Mouse (Mus musculus) kidney, postnatal 25 days (tissue): Measurements from ENCODE around the gene Prpsap1.
"Not testable (repeated sequence)": the region's sequence is repeated elsewhere in the genome, so short reads cannot be mapped to it uniquely, and the experiment has no call there.

Source experiments
- DNase-seq, 2 experiments: peaks; one replicate each; pipeline ENCODE4 v3.0.0; 2021; ENCODE audit warnings: mixed read lengths in 2 of 2

Prpsap1 gene

DNA sequence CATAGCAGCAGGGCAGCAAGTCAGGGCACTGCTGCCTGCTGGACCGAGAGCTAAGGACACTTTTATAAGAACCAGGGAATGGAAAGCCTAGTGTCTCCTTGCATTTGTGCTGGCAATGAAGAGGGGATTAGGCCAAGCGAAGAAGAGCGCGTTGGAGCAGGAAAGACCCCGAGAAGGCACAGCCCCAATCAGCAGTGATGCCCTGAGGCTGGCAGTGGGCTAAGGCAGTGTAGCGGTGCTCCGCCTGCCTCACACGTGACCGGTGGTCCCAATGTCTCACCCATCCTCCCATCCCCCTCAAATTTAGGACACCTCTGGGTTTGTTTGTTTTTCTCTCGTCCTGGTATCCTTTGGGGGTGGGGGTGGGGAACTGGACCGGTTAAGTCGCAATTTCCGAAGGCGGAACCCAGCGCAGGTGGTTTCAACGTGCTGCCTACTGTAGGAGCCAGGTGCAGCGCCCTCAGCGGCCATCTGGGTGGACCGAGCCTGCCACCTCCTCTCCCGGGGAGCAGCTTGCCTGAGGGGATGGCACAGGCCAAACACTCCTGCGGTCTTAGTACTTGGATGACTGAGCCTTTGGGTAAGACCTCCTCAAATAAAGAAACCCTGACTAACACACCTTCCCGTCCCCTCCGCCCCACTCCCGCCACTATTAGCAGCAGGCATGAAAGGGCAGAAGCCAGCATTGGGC lies 21.5 kb upstream of the Prpsap1 start:
- peak; percentile 30 to 73 for DNase-seq

DNA sequence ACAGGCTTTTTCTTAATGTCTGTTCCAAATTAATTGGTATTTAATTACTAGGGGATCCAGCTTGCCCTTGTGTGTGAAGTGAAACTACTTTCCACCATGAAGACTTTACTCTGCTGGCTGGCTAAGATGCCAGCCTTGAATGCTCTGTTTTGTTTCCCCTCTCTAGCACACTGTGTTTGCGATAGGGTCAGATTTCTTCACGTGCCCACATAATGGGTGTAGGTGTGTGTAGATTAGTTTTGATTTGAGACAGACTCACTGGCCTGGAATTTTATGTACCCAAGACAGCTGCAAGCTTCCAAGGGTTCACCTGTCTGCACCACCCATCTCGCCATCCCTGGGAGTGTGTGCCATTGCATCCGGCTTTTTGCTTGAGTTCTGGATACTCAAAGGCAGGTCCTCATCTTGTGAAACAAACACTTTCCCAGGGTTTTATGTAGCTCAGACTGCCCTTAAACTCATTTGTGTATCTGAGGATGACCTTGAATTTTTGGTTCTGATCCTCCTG lies 19.6 kb upstream of the Prpsap1 start:
- no peak for DNase-seq

DNA sequence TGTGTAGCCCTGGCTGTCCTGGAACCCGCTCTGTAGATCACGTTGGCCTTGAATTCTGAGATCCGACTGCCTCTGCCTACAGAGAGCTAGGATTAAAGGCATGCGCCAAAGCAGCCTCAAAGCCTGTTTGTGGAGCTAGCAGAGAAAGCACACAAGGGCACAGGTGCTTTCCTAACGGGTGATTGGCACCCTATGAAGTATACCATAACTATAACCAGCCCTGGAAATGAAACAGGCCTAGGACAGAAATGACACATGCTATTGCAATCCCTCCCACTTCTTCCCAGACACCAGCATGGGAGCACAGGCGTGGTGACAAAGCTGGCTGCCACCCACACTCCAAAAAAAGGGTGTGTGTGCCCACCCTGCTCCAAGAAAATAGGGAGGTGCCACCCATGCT lies 19.0 kb upstream of the Prpsap1 start:
- peak in 1 of 2 experiments; percentile 19 for DNase-seq

GRCm38 (mm10) chr11:116512154-116512553 lies 18.2 kb upstream of the Prpsap1 start:
- DNase-seq: peak in 1 of 2 experiments; percentile 8

DNA sequence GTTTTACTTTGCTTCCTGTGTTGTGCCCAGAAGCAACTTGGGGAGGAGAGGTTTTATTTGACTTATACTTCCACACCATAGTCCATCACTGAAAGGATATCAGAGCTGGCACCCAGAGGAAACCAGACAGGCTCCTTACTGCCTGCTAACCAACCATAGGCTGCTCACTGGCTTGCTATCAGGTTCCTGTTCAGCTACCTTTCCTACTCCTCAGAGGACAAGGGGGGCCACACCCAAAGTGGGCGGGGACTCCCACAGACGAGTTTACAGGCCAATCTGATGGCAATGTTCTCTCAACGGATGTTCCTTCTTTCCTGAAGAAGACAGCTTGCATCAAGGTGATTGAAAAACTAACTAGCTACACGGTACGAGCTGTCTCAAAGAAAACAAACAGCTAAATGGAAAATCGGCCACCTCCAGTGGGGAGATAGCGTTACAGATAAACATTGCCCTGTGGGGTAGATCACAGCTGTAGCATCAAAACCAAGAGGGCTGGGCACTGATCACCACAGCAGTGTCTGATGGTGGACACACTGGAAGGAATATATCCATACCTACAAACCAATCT lies 17.4 kb upstream of the Prpsap1 start:
- DNase-seq: peak in 1 of 2 experiments; percentile 23

- DNase-seq: no peak
Observed at GRCm38 (mm10) chr11:116508689-116509088, 14.7 kb upstream of the Prpsap1 start.

GRCm38 (mm10) chr11:116506151-116506875 lies 12.3 kb upstream of the Prpsap1 start:
- DNase-seq: no peak

- DNase-seq: no peak
Observed at GRCm38 (mm10) chr11:116505573-116505972, 11.6 kb upstream of the Prpsap1 start.

- DNase-seq: no peak
Observed at GRCm38 (mm10) chr11:116504516-116504915, 10.5 kb upstream of the Prpsap1 start.

GRCm38 (mm10) chr11:116501005-116501746 lies 7.2 kb upstream of the Prpsap1 start:
- peak in 1 of 2 experiments; percentile 35 for DNase-seq

DNA sequence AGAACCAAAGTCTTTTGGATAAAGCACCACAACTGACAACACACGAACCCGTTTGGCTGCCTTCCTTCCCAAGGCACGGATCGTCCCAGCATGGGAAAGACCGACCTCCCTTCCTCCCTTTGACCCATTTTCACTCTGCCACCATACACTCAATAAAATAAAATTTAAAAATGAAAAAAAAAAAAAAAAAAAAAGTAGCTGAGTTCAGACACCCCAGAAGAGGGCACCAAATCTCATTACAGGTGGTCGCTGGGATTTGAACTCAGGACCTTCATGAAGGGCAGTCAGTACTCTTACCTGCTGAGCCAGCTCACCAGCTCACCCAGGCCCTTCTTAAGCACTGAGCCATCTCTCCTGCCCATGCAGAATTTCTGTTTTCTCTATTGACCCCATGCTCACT lies 5.0 kb upstream of the Prpsap1 start:
- DNase-seq: no peak

GRCm38 (mm10) chr11:116498596-116498995 lies 4.6 kb upstream of the Prpsap1 start:
- DNase-seq: no peak

- DNase-seq: no peak
Observed at GRCm38 (mm10) chr11:116497313-116497712, 3.3 kb upstream of the Prpsap1 start.

GRCm38 (mm10) chr11:116494474-116495174 lies 622 bp upstream of the Prpsap1 start:
- peak; percentile 73 to 85 for DNase-seq

DNA sequence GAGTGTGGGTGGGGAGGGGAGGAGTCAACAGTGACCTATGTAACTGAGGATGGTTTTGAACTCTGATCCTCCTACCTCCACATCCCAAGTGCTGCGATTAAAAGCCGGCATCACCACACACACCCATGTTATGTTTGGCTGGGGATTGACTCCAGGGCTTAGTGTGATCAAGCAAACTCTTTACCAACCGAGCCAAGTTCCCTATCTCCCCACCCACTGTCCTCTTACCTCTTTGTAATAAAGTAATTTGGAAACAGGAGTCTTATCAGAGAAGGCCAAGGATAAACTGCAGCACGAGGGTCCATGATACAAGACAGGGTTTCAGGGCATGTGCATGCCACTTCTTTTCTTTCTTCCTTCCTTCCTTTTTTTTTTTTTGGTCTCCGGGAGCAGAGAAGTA lies 811 bp downstream of the Prpsap1 start:
- no peak for DNase-seq

DNA sequence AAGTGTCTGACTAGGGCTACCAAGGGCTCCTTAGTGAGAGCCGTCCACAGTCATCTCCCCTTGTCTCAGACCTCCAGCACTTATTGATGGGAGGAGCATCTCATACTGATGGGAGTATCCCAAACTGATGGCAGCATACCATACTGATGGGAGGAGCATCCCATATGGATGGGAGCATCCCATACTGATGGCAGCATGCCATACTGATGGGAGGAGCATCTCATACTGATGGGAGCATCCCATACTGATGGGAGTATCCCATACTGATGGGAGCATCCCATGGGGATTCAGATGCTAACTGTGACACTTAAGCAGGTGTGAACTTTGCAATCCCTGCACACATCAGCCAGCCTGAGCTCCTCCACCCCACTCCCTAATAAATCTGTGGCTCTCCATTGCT lies 1.5 kb downstream of the Prpsap1 start:
- not testable (repeated sequence) for DNase-seq

DNA sequence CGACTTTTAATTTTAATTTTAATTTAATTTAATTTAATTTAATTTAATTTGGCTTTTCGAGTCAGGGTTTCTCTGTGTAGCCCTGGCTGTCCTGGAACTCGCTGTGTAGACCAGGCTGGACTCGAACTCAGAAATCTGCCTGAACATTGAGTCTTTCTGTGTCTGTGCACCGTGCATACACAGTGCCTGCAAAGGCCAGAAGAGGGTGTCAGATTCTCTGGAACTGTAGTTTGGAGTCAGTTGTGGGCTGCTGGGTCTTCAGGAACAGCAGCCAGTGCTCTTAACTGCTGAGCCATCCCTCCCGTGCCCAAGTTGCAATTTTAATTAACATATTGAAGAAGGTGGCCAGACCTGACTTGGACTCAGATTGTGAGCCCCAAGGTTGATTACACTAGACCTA lies 2.7 kb downstream of the Prpsap1 start:
- DNase-seq: no peak

DNA sequence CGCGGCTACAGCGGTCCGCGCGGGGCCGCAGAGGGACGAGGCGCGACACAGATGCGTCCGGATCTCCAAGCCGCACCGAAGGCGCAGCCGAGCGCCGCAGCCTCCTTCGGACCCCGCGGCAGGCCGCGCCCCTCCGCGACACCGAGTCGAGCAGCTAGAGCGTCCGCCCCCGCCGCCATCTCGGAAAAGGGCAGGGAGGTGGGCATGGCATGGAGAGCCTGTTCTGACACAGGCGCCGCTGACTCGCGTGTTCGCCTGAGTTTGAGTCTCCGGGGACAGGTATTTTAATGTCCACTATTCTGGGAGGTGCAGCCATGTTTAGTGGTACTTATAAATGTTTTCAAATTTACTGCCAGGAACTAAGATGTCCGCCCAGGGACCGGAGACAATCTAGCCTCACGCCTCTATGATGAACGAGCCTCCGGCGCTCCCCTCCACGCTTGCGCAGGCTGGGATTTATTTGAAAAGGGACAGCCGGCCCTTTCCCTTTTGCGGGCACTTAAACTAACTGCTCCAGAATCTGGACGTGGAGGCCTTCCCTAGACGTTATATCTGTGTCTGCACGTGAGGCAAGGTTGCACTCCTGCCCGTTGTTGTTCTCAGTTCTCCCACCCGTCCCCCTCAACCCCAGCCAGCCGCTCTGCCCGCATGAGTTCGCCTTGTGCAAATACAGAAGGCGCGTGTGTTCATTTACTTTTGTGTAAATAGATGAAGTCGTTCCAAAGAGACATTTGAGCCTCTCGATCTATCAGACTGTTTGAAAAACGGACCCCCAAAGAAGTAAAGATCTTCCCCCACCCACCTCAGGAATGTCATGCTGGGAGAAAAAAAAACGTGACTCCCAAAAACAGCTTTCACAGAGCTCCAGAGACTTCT lies 3.5 kb downstream of the Prpsap1 start:
- peak; percentile 90 to 92 for DNase-seq

DNA sequence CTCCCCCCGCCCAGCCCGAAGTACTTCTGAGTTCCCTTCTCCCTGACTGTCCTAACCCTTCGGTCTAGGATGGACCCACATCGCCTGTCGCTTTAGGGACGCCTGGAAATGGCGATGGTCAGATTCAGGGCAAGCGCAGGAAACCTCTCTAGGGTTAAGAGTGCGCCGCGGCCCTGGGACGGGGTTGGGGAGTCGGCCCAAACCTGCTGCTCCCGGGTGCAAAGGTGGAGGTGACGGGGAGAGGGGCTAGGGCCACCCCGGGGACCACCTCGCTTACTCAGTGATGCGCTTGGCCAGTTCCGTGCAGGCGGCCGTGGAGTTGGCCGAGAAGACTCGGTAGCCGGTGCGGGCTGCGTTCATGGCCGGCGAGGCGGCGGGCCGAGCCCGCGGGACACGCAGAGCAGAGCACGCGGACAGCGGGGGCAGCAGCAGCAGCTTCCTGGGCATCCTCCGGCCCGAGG lies 4.2 kb downstream of the Prpsap1 start:
- peak; percentile 33 to 67 for DNase-seq

GRCm38 (mm10) chr11:116488693-116489375 lies 5.2 kb downstream of the Prpsap1 start:
- DNase-seq: peak in 1 of 2 experiments; percentile 47

DNA sequence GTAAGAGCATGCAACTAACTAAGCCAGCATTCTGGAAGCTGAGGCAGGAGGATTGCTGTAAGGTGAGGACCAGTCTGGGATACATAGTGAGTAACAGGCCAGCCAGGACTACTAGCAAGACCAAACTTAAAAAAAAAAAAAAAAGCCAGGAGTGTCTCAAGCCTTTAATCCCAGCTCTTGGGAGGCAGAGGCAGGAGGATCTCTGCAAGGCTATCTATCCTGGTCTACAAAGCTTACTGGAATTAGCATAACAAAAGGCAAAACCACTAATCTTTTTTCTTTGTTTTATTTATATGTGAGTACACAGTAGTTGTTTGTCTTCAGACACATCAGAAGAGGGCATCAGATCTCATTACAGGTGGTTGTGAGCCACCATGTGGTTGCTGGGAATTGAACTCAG lies 5.8 kb downstream of the Prpsap1 start:
- no peak for DNase-seq
